Mouse (Mus musculus) intestine, embryonic 14.5 days (tissue): ENCODE data around the gene Arhgap30. TPM values are rescaled to one million over a fixed set of nuclear protein-coding genes. Genes with fewer than 3 reads are reported as not detected.

ENCODE experiments used
- ATAC-seq: fragments of 200-750 bp; cut with Nextera tagmentation; replicated peaks from 2 replicates; pipeline ENCODE4 v1.8.0; 2017; ENCODE audit warnings: low read depth, moderate number of reproducible peaks, moderate TSS enrichment, moderate library complexity; ENCODE audit not compliant: low FRiP score, low TSS enrichment
- DNase-seq: peaks from one replicate; pipeline ENCODE4 v3.0.0-alpha.2; 2018; ENCODE audit warnings: low spot score
- H3K27ac ChIP-seq: fragments of 300-500 bp; sonication (generic); 2 replicates; pipeline ENCODE4 v1.5.1; 2014; ENCODE audit warnings: low read depth, mild to moderate bottlenecking, control low read depth
- H3K27me3 ChIP-seq: fragments of 300-500 bp; sonication (generic); replicated peaks from 2 replicates; pipeline ENCODE4 v1.6.1; 2014; ENCODE audit warnings: low read length, control low read depth; ENCODE audit not compliant: control insufficient read depth, insufficient read depth
- H3K36me3 ChIP-seq: fragments of 300-500 bp; sonication (generic); 2 replicates; pipeline ENCODE4 v1.6.1; 2014; ENCODE audit warnings: low read length, control low read depth; ENCODE audit not compliant: control insufficient read depth, insufficient read depth
- H3K4me1 ChIP-seq: fragments of 300-500 bp; sonication (generic); replicated peaks from 2 replicates; pipeline ENCODE4 v1.6.1; 2014; ENCODE audit warnings: low read length, control low read depth, mixed read lengths; ENCODE audit not compliant: control insufficient read depth, insufficient read depth
- H3K4me2 ChIP-seq: fragments of 300-500 bp; sonication (generic); 2 replicates; pipeline ENCODE4 v1.6.1; 2014; ENCODE audit warnings: low read length
- H3K4me3 ChIP-seq: fragments of 300-500 bp; sonication (generic); 2 replicates; pipeline ENCODE4 v1.5.1; 2014; ENCODE audit warnings: low read depth, low read length, control low read depth, mixed read lengths
- H3K9ac ChIP-seq: fragments of 300-500 bp; sonication (generic); 2 replicates; pipeline ENCODE4 v1.6.1; 2014; ENCODE audit warnings: mild to moderate bottlenecking, low read length
- H3K9me3 ChIP-seq: fragments of 300-500 bp; sonication (generic); 2 replicates; pipeline ENCODE4 v1.6.1; 2016; ENCODE audit warnings: low read length, control low read depth; ENCODE audit not compliant: control insufficient read depth
- WGBS: fragments of 180-500 bp; shearing (Covaris S2); extraction: QIAGEN DNeasy Blood & Tissue Kit; methylation state at CpG from one replicate; pipeline ENCODE4 v1.1.7; 2014; 5-methylcytosine and 5-hydroxymethylcytosine counted together
- polyA plus RNA-seq: library from polyadenylated mRNA; unstranded; fragments of >200 nt; fragmentation: Nextera tagmentation; extraction: Ambion mirVana; gene quantifications from 2 replicates; pipeline ENCODE4 v1.2.1, GENCODE M21; 2014

Arhgap30 gene
- polyA plus RNA-seq, 1 experiment from 2014 or later: 1.1 TPM

DNA sequence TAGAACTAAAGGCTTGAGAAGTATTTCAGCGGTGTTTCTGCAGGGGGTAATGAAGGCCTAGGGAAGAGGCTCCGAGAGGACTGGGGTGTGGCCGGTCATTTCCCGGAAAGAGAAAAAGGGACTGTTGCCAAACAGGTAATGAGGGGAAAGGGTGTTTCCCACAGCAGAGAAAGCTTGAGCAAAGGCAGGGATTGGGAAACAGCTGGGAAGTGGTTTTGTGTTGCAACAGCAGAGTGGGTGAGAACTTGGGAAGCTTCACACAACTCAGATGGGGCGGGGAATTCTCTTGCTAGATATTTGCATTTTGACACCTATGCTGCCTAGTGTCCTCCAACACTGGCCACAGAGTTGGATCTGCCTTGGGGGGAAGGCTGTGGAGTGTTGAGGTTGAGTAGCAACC lies 64.2 kb downstream of the Arhgap30 start:
- no peak for ATAC-seq

DNA sequence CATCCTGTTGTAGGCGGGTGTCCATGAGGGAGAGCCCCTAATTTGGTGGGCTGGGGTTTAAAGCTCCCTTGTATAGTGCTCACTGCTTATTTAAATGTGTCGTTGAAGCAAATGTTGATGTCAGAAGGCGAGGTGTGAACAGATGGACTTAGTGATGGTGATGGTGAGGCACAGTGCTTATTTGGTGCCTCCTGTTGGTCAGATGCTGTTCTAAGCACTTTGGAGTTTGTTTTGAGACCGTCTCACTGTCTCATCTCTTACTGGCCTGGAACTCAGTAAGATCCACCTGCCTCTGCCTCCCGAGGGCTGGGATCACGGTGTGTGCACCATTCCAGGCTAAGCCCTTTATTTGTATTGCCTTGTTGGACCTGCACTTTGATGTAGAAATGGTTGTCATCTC lies 66.2 kb downstream of the Arhgap30 start:
- Histone ChIP-seq H3K36me3 (no peaks in the 10 kb centered on the region), H3K4me2 (no peak overlapping the region), H3K9me3 (no peaks in the 10 kb centered on the region), H3K9ac (no peak overlapping the region), H3K4me1 (no peaks in the 10 kb centered on the region), H3K4me3 (no peak overlapping the region), H3K27ac (no peak overlapping the region), H3K27me3 (no peaks in the 10 kb centered on the region)
- DNase-seq (no peak), ATAC-seq (no peak)
- WGBS: 89% methylated on average over 6 of the region's 6 CpGs

More for the DNA sequence above, 64.2 kb downstream of the Arhgap30 start:
- DNase-seq: no peak
- H3K27ac ChIP-seq: no peak overlapping the region
- H3K4me2 ChIP-seq: no peak overlapping the region
- H3K4me3 ChIP-seq: no peak overlapping the region
- H3K9me3 ChIP-seq: no peaks in the 10 kb centered on the region
- H3K9ac ChIP-seq: no peak overlapping the region
- WGBS: 74% methylated on average over 5 of the region's 5 CpGs
- H3K4me1 ChIP-seq: no peaks in the 10 kb centered on the region
- no peaks in the 10 kb centered on the region for H3K27me3 ChIP-seq
- no peaks in the 10 kb centered on the region for H3K36me3 ChIP-seq

- Histone ChIP-seq H3K9me3 (peaks cover 4% of the 10 kb centered on the region; the same call in 1 of the 2 replicates), H3K4me3 (no peak overlapping the region)
- ATAC-seq: no peak
Observed at GRCm38 (mm10) chr1:171457568-171457967, 68.8 kb downstream of the Arhgap30 start.

DNA sequence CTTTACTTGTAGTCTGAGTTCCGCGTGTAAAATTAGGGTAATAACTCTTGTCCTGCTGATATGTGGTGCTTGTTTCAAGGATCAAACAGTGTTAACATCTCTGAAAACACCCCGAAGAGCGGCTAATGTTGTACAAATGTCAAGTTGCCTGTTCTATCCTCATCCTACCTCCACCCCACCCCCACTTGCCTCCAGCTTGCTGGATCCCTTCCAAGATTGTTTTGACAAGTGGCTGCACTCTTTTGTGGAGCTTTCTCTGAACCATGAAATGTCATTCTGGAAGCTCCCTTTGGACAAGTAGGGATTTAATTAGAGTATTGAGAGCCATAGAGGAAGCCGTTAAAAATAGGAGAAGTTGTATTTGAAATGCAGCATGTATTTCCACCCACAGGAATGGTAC lies 71.0 kb downstream of the Arhgap30 start:
- 62% methylated on average over 5 of the region's 5 CpGs for WGBS
- Histone ChIP-seq H3K4me1 (no peaks in the 10 kb centered on the region), H3K36me3 (peaks cover 16% of the 10 kb centered on the region), H3K9me3 (peaks cover 4% of the 10 kb centered on the region; the same call in 1 of the 2 replicates), H3K4me2 (no peak overlapping the region), H3K9ac (no peak overlapping the region), H3K27me3 (no peaks in the 10 kb centered on the region), H3K27ac (no peak overlapping the region), H3K4me3 (no peak overlapping the region)
- no peak for DNase-seq
- no peak for ATAC-seq

More at GRCm38 (mm10) chr1:171457568-171457967, 68.8 kb downstream of the Arhgap30 start:
- H3K4me2 ChIP-seq: no peak overlapping the region
- no peak overlapping the region for H3K27ac ChIP-seq
- no peaks in the 10 kb centered on the region for H3K27me3 ChIP-seq
- DNase-seq: no peak
- H3K9ac ChIP-seq: no peak overlapping the region
- 88% methylated on average over 1 of the region's 1 CpGs for WGBS
- H3K4me1 ChIP-seq: no peaks in the 10 kb centered on the region
- H3K36me3 ChIP-seq: peaks cover 11% of the 10 kb centered on the region

Other genes starting within 250 kb of the Arhgap30 start
- 341 and 347 TPM in 2 replicates for gene Sdhc, start 238.4 kb upstream of the Arhgap30 start, polyA plus RNA-seq
- 0.48 and 0.49 TPM in 2 replicates for gene Mpz, start 238.2 kb upstream of the Arhgap30 start, polyA plus RNA-seq
- 21.9 and 29.2 TPM in 2 replicates for gene Pcp4l1, start 192.7 kb upstream of the Arhgap30 start, polyA plus RNA-seq
- gene Nr1i3, start 175.0 kb upstream of the Arhgap30 start, polyA plus RNA-seq: 0.55 and 1.7 TPM in 2 replicates
- 27.2 and 31.5 TPM in 2 replicates for gene Tomm40l, start 166.4 kb upstream of the Arhgap30 start, polyA plus RNA-seq
- gene Apoa2, start 163.9 kb upstream of the Arhgap30 start, polyA plus RNA-seq: 2.5 and 5.2 TPM in 2 replicates
- gene Fcer1g, start 154.6 kb upstream of the Arhgap30 start, polyA plus RNA-seq: 47.0 and 55.3 TPM in 2 replicates
- gene Adamts4, start 138.5 kb upstream of the Arhgap30 start, polyA plus RNA-seq: 5.0 and 6.1 TPM in 2 replicates
- gene Ndufs2, start 137.6 kb upstream of the Arhgap30 start, polyA plus RNA-seq: 247 and 258 TPM in 2 replicates
- 65.5 and 68.4 TPM in 2 replicates for gene B4galt3, start 118.6 kb upstream of the Arhgap30 start, polyA plus RNA-seq
- 48.6 and 51.5 TPM in 2 replicates for gene Ppox, start 107.8 kb upstream of the Arhgap30 start, polyA plus RNA-seq
- 63.0 and 68.1 TPM in 2 replicates for gene Usp21, start 101.0 kb upstream of the Arhgap30 start, polyA plus RNA-seq
- 105 and 114 TPM in 2 replicates for gene Ufc1, start 93.9 kb upstream of the Arhgap30 start, polyA plus RNA-seq
- gene Dedd, start 59.8 kb upstream of the Arhgap30 start, polyA plus RNA-seq: 43.8 and 51.1 TPM in 2 replicates
- gene Nit1, start 43.3 kb upstream of the Arhgap30 start, polyA plus RNA-seq: 31.1 and 34.6 TPM in 2 replicates
- gene Pfdn2, start 43.3 kb upstream of the Arhgap30 start, polyA plus RNA-seq: 48.2 and 51.4 TPM in 2 replicates
- gene Klhdc9, start 28.2 kb upstream of the Arhgap30 start, polyA plus RNA-seq: 1.5 and 1.7 TPM in 2 replicates
- 2.6 and 2.8 TPM in 2 replicates for gene Nectin4, start 18.9 kb upstream of the Arhgap30 start, polyA plus RNA-seq
- 73.7 and 83.4 TPM in 2 replicates for gene Usf1, start 22.4 kb downstream of the Arhgap30 start, polyA plus RNA-seq
- gene Tstd1, start 29.9 kb downstream of the Arhgap30 start, polyA plus RNA-seq: 2.8 and 3.4 TPM in 2 replicates
- 88.7 and 92.1 TPM in 2 replicates for gene F11r, start 48.6 kb downstream of the Arhgap30 start, polyA plus RNA-seq
- 10.9 and 12.3 TPM in 2 replicates for gene Alyref2, start 114.5 kb downstream of the Arhgap30 start, polyA plus RNA-seq
- gene Itln1, start 146.3 kb downstream of the Arhgap30 start, polyA plus RNA-seq: not detected in 2 replicates
- gene Cd244a, start 170.2 kb downstream of the Arhgap30 start, polyA plus RNA-seq: 0.31 and 0.35 TPM in 2 replicates
- 0.11 and 0.15 TPM in 2 replicates for gene Ly9, start 218.5 kb downstream of the Arhgap30 start, polyA plus RNA-seq